Comparison of ENCODE assay signal across 9 mouse cellular contexts in the genomic region with DNA sequence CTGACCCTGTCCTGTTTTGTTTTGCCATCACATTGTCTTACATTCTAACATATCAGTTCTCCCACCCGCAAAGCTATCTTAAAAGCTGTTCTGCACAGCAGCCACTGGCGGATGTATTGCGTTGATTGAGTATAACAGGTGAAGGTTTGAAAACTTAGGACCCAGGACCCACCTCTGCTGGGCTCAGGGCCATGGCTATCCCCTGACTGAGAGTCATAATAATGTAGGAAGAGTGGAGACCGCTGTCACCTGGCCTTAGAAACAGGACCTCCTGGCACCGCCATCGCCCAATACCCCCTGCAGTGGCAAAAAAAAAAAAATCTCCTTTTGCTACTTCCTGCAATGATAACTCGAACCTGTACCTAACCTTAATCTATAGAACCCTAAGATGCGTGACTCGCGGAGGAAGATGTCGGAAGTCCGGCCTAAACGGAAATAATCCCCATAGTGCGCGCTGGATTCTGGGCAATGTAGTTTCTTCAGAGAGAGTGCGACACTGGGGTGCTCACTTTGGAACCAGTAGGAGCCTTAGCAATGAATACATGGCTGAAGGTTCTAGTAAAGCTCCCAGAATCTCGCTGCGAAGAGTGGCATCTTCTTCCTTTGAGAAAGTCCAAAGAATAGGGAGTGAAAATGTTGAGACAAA. TPM values are rescaled to one million over a fixed set of nuclear protein-coding genes. Genes with fewer than 3 reads are reported as not detected.
DNase-seq lines count a peak whose midpoint lies in the region; ATAC-seq lines count a peak whose summit lies in the region.
"Had no signal": no experiment of that assay in that cellular context is flagged by ENCODE, and none has a peak within 500 bp of the region (broad histone marks: within the 10 kb centered on the region; RNA-seq: fewer than 3 reads in every experiment).

No protein-coding gene starts in this region.

- 57% methylated on average over 18 of the region's 18 CpGs for WGBS in embryonic facial prominence, embryonic 12.5 days
- 54% methylated on average over 18 of the region's 18 CpGs for WGBS in midbrain, embryonic 10.5 days

- H3K36me3 ChIP-seq in embryonic facial prominence, embryonic 12.5 days: no peaks in the 10 kb centered on the region
- H3K36me3 ChIP-seq in midbrain, embryonic 10.5 days: no peaks in the 10 kb centered on the region

- ATAC-seq in embryonic facial prominence, embryonic 12.5 days (ENCODE audit: insufficient number of reproducible peaks, insufficient read depth, low FRiP score, low TSS enrichment): no peak
- ATAC-seq in erythroblast, adult 5-6 weeks (replicated peaks; ENCODE audit: low FRiP score, poor library complexity, severe bottlenecking): no peak

- no peak overlapping the region for H3K4me3 ChIP-seq in embryonic facial prominence, embryonic 12.5 days
- H3K4me3 ChIP-seq in midbrain, embryonic 10.5 days: peak overlapping the region; percentile 37

- H3K4me2 ChIP-seq in embryonic facial prominence, embryonic 12.5 days (replicated peaks): peak overlapping the region; percentile 24

- no peak overlapping the region for H3K9ac ChIP-seq in embryonic facial prominence, embryonic 12.5 days

- no peaks in the 10 kb centered on the region for H3K4me1 ChIP-seq in embryonic facial prominence, embryonic 12.5 days
- no peaks in the 10 kb centered on the region for H3K4me1 ChIP-seq in midbrain, embryonic 10.5 days

- H3K9me3 ChIP-seq in embryonic facial prominence, embryonic 12.5 days: no peaks in the 10 kb centered on the region
- H3K9me3 ChIP-seq in midbrain, embryonic 10.5 days (replicated peaks): peaks cover 20% of the 10 kb centered on the region; the same call in 1 of the 2 replicates

- H3K27ac ChIP-seq in embryonic facial prominence, embryonic 12.5 days: no peak overlapping the region
- H3K27ac ChIP-seq in midbrain, embryonic 10.5 days (replicated peaks): no peak overlapping the region

- peak; percentile 7 to 25 for DNase-seq in kidney, postnatal 4 days
- DNase-seq in kidney, postnatal 36 days: no peak
- DNase-seq in induced T-regulatory cell, adult 2 months (ENCODE audit: low read depth): peak; percentile 8
- no peak for DNase-seq in midbrain, embryonic 10.5 days (ENCODE audit: low spot score)
- no peak for DNase-seq in thymus, postnatal 14 days
- DNase-seq in B cell, adult 2 months: no peak

- H3K27me3 ChIP-seq in embryonic facial prominence, embryonic 12.5 days: no peaks in the 10 kb centered on the region
- H3K27me3 ChIP-seq in midbrain, embryonic 10.5 days (ENCODE audit: low read depth, poor library complexity, severe bottlenecking): no peaks in the 10 kb centered on the region

RNA-seq across cellular contexts. Expression of a gene that starts 14.5 kb away (rescaled TPM):
- polyA plus RNA-seq in embryonic facial prominence, embryonic 12.5 days (2016; fragmentation: Nextera tagmentation; extraction: Ambion mirVana): 30.9 and 33.7 TPM in 2 replicates
- polyA plus RNA-seq in midbrain, embryonic 10.5 days (2016; fragmentation: Nextera tagmentation; extraction: Ambion mirVana): 36.7 and 40.7 TPM in 2 replicates
- 0.77 and 1.7 TPM in 2 replicates for total RNA-seq in erythroblast, adult 5-6 weeks (2015; ENCODE audit: low replicate concordance)
- 0.28 and 0.43 TPM in 2 replicates for total RNA-seq in erythroblast, adult 5-6 weeks (2017; ENCODE audit: low replicate concordance)

RNA-seq across cellular contexts. Expression of a gene that starts 37.6 kb away (rescaled TPM):
- polyA plus RNA-seq in embryonic facial prominence, embryonic 12.5 days (2016; fragmentation: Nextera tagmentation; extraction: Ambion mirVana): not detected in 2 replicates
- not detected in 2 replicates for polyA plus RNA-seq in midbrain, embryonic 10.5 days (2016; fragmentation: Nextera tagmentation; extraction: Ambion mirVana)
- total RNA-seq in erythroblast, adult 5-6 weeks (2015; ENCODE audit: low replicate concordance): not detected in 2 replicates
- not detected in 2 replicates for total RNA-seq in erythroblast, adult 5-6 weeks (2017; ENCODE audit: low replicate concordance)
- total RNA-seq: hematopoietic stem cell, adult 5-6 weeks had no signal

Comparison
In these comparisons a context has a peak if more than half of its experiments do, and no peak if none do; other contexts are left out.
1. DNase-seq: peak in kidney, postnatal 4 days (2 of 2) and induced T-regulatory cell, adult 2 months (single experiment); none in kidney, postnatal 36 days (0 of 2), midbrain, embryonic 10.5 days (single experiment), thymus, postnatal 14 days (single experiment) and B cell, adult 2 months (0 of 2).